Mouse (Mus musculus) CH12.LX (cell line): Measurements from ENCODE around the gene Hdlbp. TPM values are rescaled to one million over a fixed set of nuclear protein-coding genes. Genes with fewer than 3 reads are reported as not detected.

Experiments
- DNase-seq: peaks from one replicate; pipeline ENCODE4 v3.0.0-alpha.2; 2013; ENCODE audit errors: extremely low read depth
- H3K27ac ChIP-seq: 2 replicates; pipeline ENCODE4 v1.5.1; 2012; ENCODE audit warnings: low read depth, mild to moderate bottlenecking, control low read depth, moderate library complexity; ENCODE audit not compliant: insufficient read depth
- H3K27me3 ChIP-seq: replicated peaks from 2 replicates; pipeline ENCODE3; 2012; ENCODE audit warnings: inconsistent platforms
- H3K36me3 ChIP-seq, 2 experiments: replicated peaks in 1 of 2; 2 replicates each; pipeline versions ENCODE3 to v1.6.1; 2012; ENCODE audit warnings: inconsistent platforms in 1 of 2, low read length in 1 of 2, mild to moderate bottlenecking in 1 of 2, mixed read lengths in 1 of 2, moderate library complexity in 1 of 2; ENCODE audit not compliant: control insufficient read depth in 1 of 2, insufficient read depth in 1 of 2
- H3K4me1 ChIP-seq, 2 experiments: 2 replicates each; pipeline ENCODE4 v1.6.1; 2012; ENCODE audit warnings: inconsistent platforms in 1 of 2, moderate library complexity in 1 of 2; ENCODE audit not compliant: insufficient read depth in 2 of 2, control insufficient read depth in 1 of 2
- H3K4me2 ChIP-seq: 2 replicates; pipeline ENCODE4 v1.6.1; 2012; ENCODE audit warnings: low read depth, mild to moderate bottlenecking, control low read depth; ENCODE audit not compliant: poor library complexity, insufficient read depth, severe bottlenecking
- H3K4me3 ChIP-seq, 3 experiments: fragments of 150-350 bp in 1 of 3; sonication (generic) in 1 of 3; replicated peaks in 1 of 3; 2 replicates each; pipeline versions ENCODE3 to v1.5.1; 2011 to 2012; ENCODE audit warnings: low read depth in 2 of 3, low read length in 2 of 3, mild to moderate bottlenecking in 2 of 3, moderate library complexity in 2 of 3, control low read depth in 1 of 3, improper control_type of control experiment in 1 of 3, inconsistent platforms in 1 of 3, mixed read lengths in 1 of 3; ENCODE audit not compliant: poor library complexity in 1 of 3
- H3K79me2 ChIP-seq: replicated peaks from 2 replicates; pipeline ENCODE4 v1.6.1; 2012; ENCODE audit warnings: mild to moderate bottlenecking, moderate library complexity; ENCODE audit not compliant: control insufficient read depth, poor library complexity, insufficient read depth, severe bottlenecking; ENCODE audit errors: extremely low read depth
- H3K9ac ChIP-seq: 2 replicates; pipeline ENCODE4 v1.6.1; 2012; ENCODE audit warnings: low read depth, mild to moderate bottlenecking, control low read depth, moderate library complexity; ENCODE audit not compliant: insufficient read depth
- H3K9me3 ChIP-seq: replicated peaks from 2 replicates; pipeline ENCODE3; 2012; ENCODE audit warnings: low read length, inconsistent platforms, mixed read lengths
- CHD1 ChIP-seq: IDR thresholded peaks from 2 replicates; pipeline ENCODE4 v1.6.1; 2012; ENCODE audit warnings: low read depth, low read length, improper control_type of control experiment, inconsistent platforms
- E2F4 ChIP-seq: IDR thresholded peaks from 2 replicates; pipeline ENCODE4 v1.6.1; 2011; ENCODE audit warnings: low read depth, low read length, improper control_type of control experiment; ENCODE audit not compliant: insufficient replicate concordance
- ELF1 ChIP-seq: IDR thresholded peaks from 2 replicates; pipeline ENCODE4 v1.6.1; 2014; ENCODE audit warnings: low read depth, mild to moderate bottlenecking, inconsistent platforms, low read length, improper control_type of control experiment
- ETS1 ChIP-seq: conservative IDR thresholded peaks from 2 replicates; pipeline ENCODE4 v1.6.1; 2012; ENCODE audit warnings: low read depth, mild to moderate bottlenecking, inconsistent platforms, low read length, improper control_type of control experiment, moderate library complexity
- GABPA ChIP-seq: IDR thresholded peaks from 2 replicates; pipeline ENCODE4 v1.6.1; 2012; ENCODE audit warnings: low read depth, low read length, improper control_type of control experiment, inconsistent platforms; ENCODE audit not compliant: insufficient replicate concordance
- JUN ChIP-seq: IDR thresholded peaks from 2 replicates; pipeline ENCODE4 v1.6.1; 2011; ENCODE audit warnings: low read depth, mild to moderate bottlenecking, low read length, improper control_type of control experiment, moderate library complexity; ENCODE audit not compliant: insufficient read depth
- JUND ChIP-seq: conservative IDR thresholded peaks from 2 replicates; pipeline ENCODE4 v1.6.1; 2011; ENCODE audit warnings: low read depth, low read length, improper control_type of control experiment
- KAT2A ChIP-seq: IDR thresholded peaks from 2 replicates; pipeline ENCODE4 v1.6.1; 2012; ENCODE audit warnings: low read length, improper control_type of control experiment, inconsistent platforms; ENCODE audit not compliant: insufficient replicate concordance
- MAFK ChIP-seq: IDR thresholded peaks from 2 replicates; pipeline ENCODE4 v1.6.1; 2011; ENCODE audit warnings: low read length, improper control_type of control experiment; ENCODE audit not compliant: insufficient replicate concordance
- MEF2A ChIP-seq: IDR thresholded peaks from 2 replicates; pipeline ENCODE4 v1.6.1; 2014; ENCODE audit warnings: low read depth, mild to moderate bottlenecking, inconsistent platforms, low read length, improper control_type of control experiment, borderline replicate concordance
- PAX5 ChIP-seq: IDR thresholded peaks from 2 replicates; pipeline ENCODE4 v1.6.1; 2012; ENCODE audit warnings: low read length, inconsistent platforms, mixed read lengths
- POLR2AphosphoS2 ChIP-seq: IDR thresholded peaks from 2 replicates; pipeline ENCODE4 v1.6.1; 2011; ENCODE audit warnings: low read depth, low read length, improper control_type of control experiment
- RAD21 ChIP-seq: IDR thresholded peaks from 2 replicates; pipeline ENCODE4 v1.6.1; 2011; ENCODE audit warnings: low read depth, mild to moderate bottlenecking, low read length, improper control_type of control experiment, moderate library complexity
- SIN3A ChIP-seq: IDR thresholded peaks from 2 replicates; pipeline ENCODE4 v1.6.1; 2012; ENCODE audit warnings: low read length, improper control_type of control experiment, inconsistent platforms
- SMC3 ChIP-seq: IDR thresholded peaks from 2 replicates; pipeline ENCODE4 v1.6.1; 2011; ENCODE audit warnings: low read depth, low read length, improper control_type of control experiment
- TBP ChIP-seq: conservative IDR thresholded peaks from 2 replicates; pipeline ENCODE4 v1.6.1; 2011; ENCODE audit warnings: low read depth, low read length, improper control_type of control experiment
- ZC3H11A ChIP-seq: IDR thresholded peaks from 2 replicates; pipeline ENCODE4 v1.6.1; 2012; ENCODE audit warnings: low read depth, mild to moderate bottlenecking, inconsistent platforms, low read length, improper control_type of control experiment
- ZKSCAN1 ChIP-seq: IDR thresholded peaks from 2 replicates; pipeline ENCODE4 v1.6.1; 2012; ENCODE audit warnings: low read depth, inconsistent platforms, low read length, improper control_type of control experiment, borderline replicate concordance
- dilution Hi-C: fragments of 300-500 bp; cut with MboI; formaldehyde crosslinking; loops from 2 replicates; pipeline ENCODE4 v1.14.3; 2020; ENCODE audit warnings: low sequenced_read_pairs; ENCODE audit not compliant: extremely low pct_unique_long_range_greater_than_20kb, extremely low pct_ligation_motif_present
- in situ Hi-C: fragments of 300-500 bp; cut with MboI; formaldehyde crosslinking; loops from 3 replicates; pipeline ENCODE4 v1.14.3; 2019; ENCODE audit warnings: low sequenced_read_pairs, low pct_ligation_motif_present, low pct_unique_long_range_greater_than_20kb, mixed read lengths
- polyA plus RNA-seq: library from polyadenylated mRNA; unstranded; fragments of >175 nt; gene quantifications from 2 replicates; pipeline ENCODE4 v1.2.1, GENCODE M21; 2012; ENCODE audit warnings: low read depth; ENCODE audit not compliant: insufficient read length
- total RNA-seq, 2 experiments: library from RNA; depleted of rRNA; stranded (reverse); fragments of 300-350 nt in 1 of 2; fragments of >200 nt in 1 of 2; gene quantifications; 2 replicates each; pipeline ENCODE4 v1.2.3; 2012 to 2014

Hdlbp gene
- total and polyA plus RNA-seq, 3 experiments, result 106 to 178 (median 114) TPM

- TF ChIP-seq MEF2A, result no peak
These were observed at the start of gene Hdlbp (continued) for GRCm38 (mm10) chr1:93478586-93479475.

DNA sequence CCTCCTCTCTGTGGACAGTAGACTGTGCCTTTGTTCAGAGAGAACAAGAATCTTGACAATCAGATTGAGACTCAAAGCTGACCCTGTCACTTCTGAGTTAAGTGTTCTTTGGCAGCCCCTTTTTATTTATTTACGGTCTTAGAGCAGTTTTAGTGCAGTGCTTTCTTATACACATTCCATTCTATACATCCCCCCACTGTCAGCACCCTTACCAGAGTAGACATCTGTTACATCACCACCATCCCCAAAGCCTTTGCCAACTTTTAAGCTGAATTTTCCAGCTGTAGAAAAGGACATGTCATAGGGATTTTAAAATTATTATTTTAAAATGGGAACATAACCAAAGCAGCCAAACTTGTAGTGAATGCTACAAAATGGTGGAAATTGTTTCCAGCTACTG lies 43.7 kb upstream of the Hdlbp start:
- Histone ChIP-seq H3K4me1 (peaks cover 11 to 18% of the 10 kb centered on the region in 2 experiments), H3K4me2 (no peak overlapping the region), H3K9ac (no peak overlapping the region), H3K36me3 (peaks cover 0 to 2% of the 10 kb centered on the region in 2 experiments), H3K27ac (no peak overlapping the region), H3K27me3 (no peaks in the 10 kb centered on the region), H3K79me2 (no peaks in the 10 kb centered on the region), H3K4me3 (no peak overlapping the region), H3K9me3 (no peaks in the 10 kb centered on the region)
- dilution Hi-C loops, result no loop called here
- in situ Hi-C loops, result no loop called here
- TF ChIP-seq TBP, result no peak
- TF ChIP-seq JUND, result no peak
- no peak for TF ChIP-seq JUN
- TF ChIP-seq ELF1, result no peak
- TF ChIP-seq SIN3A, result no peak
- TF ChIP-seq ETS1, result no peak
- no peak for TF ChIP-seq ZC3H11A
- TF ChIP-seq KAT2A, result no peak
- no peak for TF ChIP-seq SMC3
- no peak for TF ChIP-seq MAFK
- no peak for TF ChIP-seq GABPA
- no peak for TF ChIP-seq ZKSCAN1
- TF ChIP-seq PAX5, result no peak
- TF ChIP-seq E2F4, result no peak
- no peak for TF ChIP-seq POLR2AphosphoS2
- no peak for TF ChIP-seq RAD21
- no peak for TF ChIP-seq CHD1
- no peak for DNase-seq
